Mouse (Mus musculus): ENCODE measurements around the gene Armc9. TPM values are rescaled to one million over a fixed set of nuclear protein-coding genes. Genes with fewer than 3 reads are reported as not detected.
A peak's percentile ranks its signal among the peaks of the same experiment; 100 is the strongest.

Gene Armc9
- polyA plus RNA-seq, 1 experiment from 2014 or later: 10.6 TPM

DNA sequence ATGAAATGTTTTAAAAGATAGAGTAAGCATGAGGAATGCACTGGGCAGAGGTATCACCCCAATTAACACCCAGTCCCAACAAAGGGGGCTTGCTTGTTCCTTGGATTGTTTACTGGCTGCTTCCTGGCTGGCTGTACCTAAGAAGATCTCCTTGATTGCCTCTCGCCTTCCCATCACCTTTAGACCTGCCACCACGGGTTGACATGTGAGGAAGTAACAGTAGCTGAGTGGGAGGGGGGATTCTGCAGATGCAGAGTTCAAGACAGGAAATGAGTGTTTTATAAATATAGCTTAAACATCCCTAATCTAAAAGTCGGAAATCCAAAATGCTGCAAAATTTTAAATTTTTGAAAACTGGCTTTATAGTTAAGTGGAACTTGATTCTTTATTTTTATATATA lies 110.5 kb downstream of the Armc9 start:
- no peak for TF ChIP-seq CTCF (IDR thresholded peaks at IDR 0.05; ENCODE audit: low read depth)

DNA sequence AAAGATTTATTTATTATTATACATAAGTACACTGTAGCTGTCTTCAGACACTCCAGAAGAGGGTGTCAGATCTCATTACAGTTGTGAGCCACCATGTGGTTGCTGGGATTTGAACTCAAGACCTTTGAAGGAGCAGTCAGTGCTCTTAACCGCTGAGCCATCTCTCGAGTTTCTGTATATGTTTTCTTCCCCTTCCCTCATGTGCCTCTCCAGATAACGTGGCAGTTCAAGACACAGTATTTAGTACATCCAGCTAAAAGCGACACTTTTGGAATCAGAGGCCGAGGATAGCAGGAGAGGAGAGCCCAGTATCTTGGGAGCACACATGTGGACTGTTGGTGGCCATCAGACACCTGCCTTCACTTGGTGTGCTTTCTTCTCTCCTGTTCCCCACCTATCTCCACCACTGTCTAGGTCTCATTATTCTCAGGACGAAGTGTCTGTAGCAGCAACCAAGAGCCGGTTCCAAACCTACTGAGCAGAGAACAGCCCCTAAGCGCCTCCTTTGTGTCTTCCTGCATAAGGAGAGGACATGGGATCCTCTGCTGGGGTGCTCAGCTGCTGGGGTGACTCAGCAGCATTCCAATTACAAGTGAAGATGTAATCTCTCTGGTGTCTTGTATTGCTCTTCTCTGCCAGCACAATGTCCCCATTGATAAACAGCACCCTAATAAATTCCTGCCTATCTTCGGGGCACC lies 114.1 kb downstream of the Armc9 start:
- WGBS: 71% methylated on average over 9 of the region's 9 CpGs
- no peak overlapping the region for H3K4me2 ChIP-seq (replicated peaks; ENCODE audit: low read depth)
- no peak for ATAC-seq
- H3K4me1 ChIP-seq (replicated peaks; ENCODE audit: control insufficient read depth, insufficient read depth, low read length): 0 out of 2 replicates have a peak, but pooled peaks cover 11% of the 10 kb centered on the region
- no peak overlapping the region for H3K9ac ChIP-seq (ENCODE audit: low read depth, low read length)
- H3K27ac ChIP-seq (ENCODE audit: low read depth, low read length): no peak overlapping the region
- H3K27me3 ChIP-seq (replicated peaks; ENCODE audit: control insufficient read depth, insufficient read depth, low read length): no peaks in the 10 kb centered on the region
- no peaks in the 10 kb centered on the region for H3K9me3 ChIP-seq (ENCODE audit: control insufficient read depth)
- no peak for TF ChIP-seq CTCF (IDR thresholded peaks at IDR 0.05; ENCODE audit: low read depth)
- H3K4me3 ChIP-seq (ENCODE audit: low read depth, low read length): no peak overlapping the region
- no peaks in the 10 kb centered on the region for H3K36me3 ChIP-seq (ENCODE audit: control insufficient read depth, insufficient read depth)

More for the DNA sequence above, 110.5 kb downstream of the Armc9 start:
- H3K4me1 ChIP-seq (replicated peaks; ENCODE audit: control insufficient read depth, insufficient read depth, low read length): 0 out of 2 replicates have a peak, but pooled peaks cover 4% of the 10 kb centered on the region
- H3K9ac ChIP-seq (ENCODE audit: low read depth, low read length): no peak overlapping the region
- 42% methylated on average over 3 of the region's 3 CpGs for WGBS
- H3K4me2 ChIP-seq (replicated peaks; ENCODE audit: low read depth): no peak overlapping the region
- H3K36me3 ChIP-seq (ENCODE audit: control insufficient read depth, insufficient read depth): no peaks in the 10 kb centered on the region
- H3K9me3 ChIP-seq (ENCODE audit: control insufficient read depth): no peaks in the 10 kb centered on the region
- H3K27me3 ChIP-seq (replicated peaks; ENCODE audit: control insufficient read depth, insufficient read depth, low read length): no peaks in the 10 kb centered on the region
- no peak overlapping the region for H3K4me3 ChIP-seq (ENCODE audit: low read depth, low read length)
- no peak for ATAC-seq
- H3K27ac ChIP-seq (ENCODE audit: low read depth, low read length): no peak overlapping the region

GRCm38 (mm10) chr1:86269190-86269508 lies 114.6 kb downstream of the Armc9 start:
- ATAC-seq: peak; percentile 78
- H3K4me1 ChIP-seq (replicated peaks; ENCODE audit: control insufficient read depth, insufficient read depth, low read length): 0 out of 2 replicates have a peak, but pooled peaks cover 11% of the 10 kb centered on the region

DNA sequence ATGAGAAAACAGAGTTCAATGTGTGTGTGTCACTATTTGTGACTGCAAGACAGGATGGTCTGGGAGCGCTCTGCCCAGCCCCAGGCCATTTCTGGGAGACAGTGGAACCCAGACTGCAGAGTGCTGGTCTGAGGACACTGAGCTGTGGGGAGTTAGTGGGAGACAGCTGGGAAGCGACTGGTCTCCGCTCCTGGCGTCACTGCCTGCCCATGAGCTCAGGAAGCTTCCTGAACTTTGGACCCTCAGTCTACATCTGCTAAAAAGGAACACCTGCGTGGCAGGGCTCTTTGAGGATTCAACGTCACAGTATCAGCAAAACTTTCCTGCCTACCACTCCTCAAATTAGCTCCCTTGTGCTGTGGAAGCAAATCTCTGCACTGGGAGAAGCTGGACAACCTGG lies 117.1 kb downstream of the Armc9 start:
- WGBS: 40% methylated on average over 6 of the region's 6 CpGs
- no peak overlapping the region; the same call in 1 of the 2 replicates for H3K27ac ChIP-seq (ENCODE audit: low read depth, low read length)
- no peak for TF ChIP-seq CTCF (IDR thresholded peaks at IDR 0.05; ENCODE audit: low read depth)
- ATAC-seq: peak; percentile 62
- no peak overlapping the region for H3K4me2 ChIP-seq (replicated peaks; ENCODE audit: low read depth)
- no peaks in the 10 kb centered on the region for H3K27me3 ChIP-seq (replicated peaks; ENCODE audit: control insufficient read depth, insufficient read depth, low read length)
- H3K4me3 ChIP-seq (ENCODE audit: low read depth, low read length): no peak overlapping the region
- no peak overlapping the region for H3K9ac ChIP-seq (ENCODE audit: low read depth, low read length)
- H3K4me1 ChIP-seq (replicated peaks; ENCODE audit: control insufficient read depth, insufficient read depth, low read length): 0 out of 2 replicates have a peak, but pooled peaks cover 11% of the 10 kb centered on the region
- no peaks in the 10 kb centered on the region for H3K9me3 ChIP-seq (ENCODE audit: control insufficient read depth)
- no peaks in the 10 kb centered on the region for H3K36me3 ChIP-seq (ENCODE audit: control insufficient read depth, insufficient read depth)

More at GRCm38 (mm10) chr1:86269190-86269508, 114.6 kb downstream of the Armc9 start:
- no peak overlapping the region for H3K9ac ChIP-seq (ENCODE audit: low read depth, low read length)
- H3K27ac ChIP-seq (ENCODE audit: low read depth, low read length): peak overlapping the region; percentile 41; the same call in 1 of the 2 replicates
- H3K4me3 ChIP-seq (ENCODE audit: low read depth, low read length): no peak overlapping the region
- no peaks in the 10 kb centered on the region for H3K9me3 ChIP-seq (ENCODE audit: control insufficient read depth)
- TF ChIP-seq CTCF (IDR thresholded peaks at IDR 0.05; ENCODE audit: low read depth): no peak
- H3K36me3 ChIP-seq (ENCODE audit: control insufficient read depth, insufficient read depth): no peaks in the 10 kb centered on the region
- WGBS: 39% methylated on average over 4 of the region's 4 CpGs
- no peaks in the 10 kb centered on the region for H3K27me3 ChIP-seq (replicated peaks; ENCODE audit: control insufficient read depth, insufficient read depth, low read length)
- H3K4me2 ChIP-seq (replicated peaks; ENCODE audit: low read depth): no peak overlapping the region

DNA sequence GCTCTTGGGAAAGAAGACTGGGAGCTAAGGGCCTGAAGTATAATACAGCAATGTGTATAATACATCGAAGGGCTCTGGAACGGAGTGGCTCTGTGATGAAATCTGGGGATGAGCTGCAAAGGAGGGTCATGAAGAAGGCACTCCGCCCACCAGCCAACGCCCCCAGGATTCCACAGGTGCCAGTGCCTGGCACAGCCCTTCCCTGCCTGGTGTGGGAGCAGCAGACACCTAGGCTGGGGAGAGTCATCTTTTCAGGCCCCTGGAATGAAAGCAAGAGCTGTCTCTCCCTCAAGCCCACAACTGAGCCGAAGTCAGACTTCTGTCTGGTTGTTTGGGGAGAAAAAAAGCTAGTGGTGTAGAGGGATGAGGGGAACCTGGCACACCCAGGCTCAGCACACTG lies 122.5 kb downstream of the Armc9 start:
- no peak overlapping the region for H3K4me2 ChIP-seq (replicated peaks; ENCODE audit: low read depth)
- no peak for TF ChIP-seq CTCF (IDR thresholded peaks at IDR 0.05; ENCODE audit: low read depth)
- WGBS: 80% methylated on average over 5 of the region's 5 CpGs
- H3K9me3 ChIP-seq (ENCODE audit: control insufficient read depth): no peaks in the 10 kb centered on the region
- ATAC-seq: no peak
- H3K36me3 ChIP-seq (ENCODE audit: control insufficient read depth, insufficient read depth): no peaks in the 10 kb centered on the region
- no peak overlapping the region for H3K4me3 ChIP-seq (ENCODE audit: low read depth, low read length)
- H3K27ac ChIP-seq (ENCODE audit: low read depth, low read length): no peak overlapping the region
- H3K27me3 ChIP-seq (replicated peaks; ENCODE audit: control insufficient read depth, insufficient read depth, low read length): no peaks in the 10 kb centered on the region
- H3K4me1 ChIP-seq (replicated peaks; ENCODE audit: control insufficient read depth, insufficient read depth, low read length): 0 out of 2 replicates have a peak, but pooled peaks cover 4% of the 10 kb centered on the region
- no peak overlapping the region for H3K9ac ChIP-seq (ENCODE audit: low read depth, low read length)

DNA sequence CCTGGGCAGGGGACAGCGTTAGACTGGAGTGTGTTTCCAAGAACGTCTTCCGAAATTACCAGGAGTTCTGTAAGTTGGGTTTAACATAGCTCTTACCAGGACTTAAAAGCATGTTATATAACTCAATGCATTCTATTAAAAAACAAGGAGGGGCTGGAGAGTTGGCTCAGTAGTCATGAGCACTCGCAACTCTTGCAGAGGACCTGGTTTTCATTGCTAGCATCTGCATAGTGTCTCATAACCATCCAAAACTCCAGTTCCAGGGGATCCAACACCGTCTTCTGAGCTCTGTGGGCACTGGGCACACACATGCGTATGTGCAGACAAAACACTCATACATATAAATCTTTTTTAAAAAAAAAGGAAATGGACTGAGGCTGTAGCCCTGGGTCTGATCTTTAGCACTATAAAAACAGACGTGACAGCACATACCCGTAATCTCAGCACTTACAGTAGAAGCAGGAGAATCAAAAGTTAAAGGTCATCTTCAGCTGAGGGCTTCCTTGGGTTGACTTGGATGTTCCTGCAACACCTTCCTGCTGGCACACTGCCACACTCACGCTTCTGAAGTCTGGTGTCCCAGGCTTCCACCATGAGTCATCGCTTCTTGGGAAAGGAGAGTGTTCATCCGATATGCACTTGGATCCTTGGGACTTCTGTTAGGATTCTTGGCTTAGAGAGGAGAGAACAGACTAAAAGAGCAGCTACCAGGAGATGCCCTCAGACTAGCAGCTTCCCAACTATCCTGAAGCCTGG lies 127.4 kb downstream of the Armc9 start:
- Histone ChIP-seq H3K4me3 (ENCODE audit: low read depth, low read length) (no peak overlapping the region), H3K4me1 (replicated peaks; ENCODE audit: control insufficient read depth, insufficient read depth, low read length) (peaks cover under 1% of the 10 kb centered on the region; the same call in 1 of the 2 replicates), H3K4me2 (replicated peaks; ENCODE audit: low read depth) (no peak overlapping the region), H3K27me3 (replicated peaks; ENCODE audit: control insufficient read depth, insufficient read depth, low read length) (no peaks in the 10 kb centered on the region), H3K9ac (ENCODE audit: low read depth, low read length) (no peak overlapping the region), H3K36me3 (ENCODE audit: control insufficient read depth, insufficient read depth) (no peaks in the 10 kb centered on the region), H3K9me3 (ENCODE audit: control insufficient read depth) (no peaks in the 10 kb centered on the region), H3K27ac (ENCODE audit: low read depth, low read length) (peak overlapping the region; percentile 62)
- WGBS: 59% methylated on average over 11 of the region's 11 CpGs
- TF ChIP-seq CTCF (IDR thresholded peaks at IDR 0.05; ENCODE audit: low read depth): no peak
- peak; percentile 88 for ATAC-seq
